Mouse (Mus musculus) adrenal gland, postnatal 14 days (tissue): ENCODE results near the gene Exoc4. TPM values are rescaled to one million over a fixed set of nuclear protein-coding genes. Genes with fewer than 3 reads are reported as not detected.

Source experiments
- DNase-seq: peaks from one replicate; pipeline ENCODE4 v3.0.0; 2021; ENCODE audit warnings: mixed read lengths
- total RNA-seq: library from RNA; stranded (reverse); gene quantifications from 2 replicates; pipeline ENCODE4 v1.2.3, GENCODE M21; 2021

The Exoc4 gene
- total RNA-seq, 1 experiment from 2014 or later: 40.2 TPM

GRCm38 (mm10) chr6:33763245-33763644 is 514.4 kb downstream of the Exoc4 start:
- no peak for DNase-seq

GRCm38 (mm10) chr6:33763970-33764369 is 515.1 kb downstream of the Exoc4 start:
- no peak for DNase-seq

- DNase-seq: no peak
Measured at GRCm38 (mm10) chr6:33769251-33769650, 520.4 kb downstream of the Exoc4 start.

GRCm38 (mm10) chr6:33770021-33770420 is 521.1 kb downstream of the Exoc4 start:
- no peak for DNase-seq

- no peak for DNase-seq
Measured at GRCm38 (mm10) chr6:33772551-33773315, 523.8 kb downstream of the Exoc4 start.

- peak; percentile 20 for DNase-seq
Measured at GRCm38 (mm10) chr6:33792604-33793003, 543.7 kb downstream of the Exoc4 start.

GRCm38 (mm10) chr6:33801254-33801653 is 552.4 kb downstream of the Exoc4 start:
- DNase-seq: no peak

- DNase-seq: no peak
Measured at GRCm38 (mm10) chr6:33803481-33804098, 554.7 kb downstream of the Exoc4 start.

- DNase-seq: no peak
Measured at GRCm38 (mm10) chr6:33804775-33805174, 555.9 kb downstream of the Exoc4 start.

- DNase-seq: no peak
Measured at GRCm38 (mm10) chr6:33806072-33806782, 557.3 kb downstream of the Exoc4 start.

- no peak for DNase-seq
Measured at GRCm38 (mm10) chr6:33814386-33814785, 565.5 kb downstream of the Exoc4 start.

GRCm38 (mm10) chr6:33823171-33823570 is 574.3 kb downstream of the Exoc4 start:
- DNase-seq: no peak

GRCm38 (mm10) chr6:33823777-33824302 is 575.0 kb downstream of the Exoc4 start:
- DNase-seq: peak; percentile 49

- no peak for DNase-seq
Measured at GRCm38 (mm10) chr6:33828499-33828898, 579.6 kb downstream of the Exoc4 start.

GRCm38 (mm10) chr6:33829261-33829660 is 580.4 kb downstream of the Exoc4 start:
- no peak for DNase-seq

- no peak for DNase-seq
Measured at GRCm38 (mm10) chr6:33831276-33831675, 582.4 kb downstream of the Exoc4 start.

GRCm38 (mm10) chr6:33832978-33833377 is 584.1 kb downstream of the Exoc4 start:
- no peak for DNase-seq

GRCm38 (mm10) chr6:33836048-33836780 is 587.3 kb downstream of the Exoc4 start:
- DNase-seq: no peak

GRCm38 (mm10) chr6:33842901-33843300 is 594.0 kb downstream of the Exoc4 start:
- no peak for DNase-seq

GRCm38 (mm10) chr6:33859049-33859448 is 610.2 kb downstream of the Exoc4 start:
- no peak for DNase-seq

- no peak for DNase-seq
Measured at GRCm38 (mm10) chr6:33865752-33866151, 616.9 kb downstream of the Exoc4 start.

GRCm38 (mm10) chr6:33866901-33867580 is 618.2 kb downstream of the Exoc4 start:
- DNase-seq: no peak
